Mouse (Mus musculus) Muller cell, postnatal 12 days (primary cell): ENCODE measurements around the gene E2f3.

ENCODE experiments used
- DNase-seq: peaks from one replicate; pipeline ENCODE4 v3.0.0-alpha.2; 2015; ENCODE audit errors: inconsistent ontology term

E2f3 gene

GRCm38 (mm10) chr13:29979140-29979564 lies 6.7 kb downstream of the E2f3 start:
- no peak for DNase-seq

- DNase-seq, result no peak
Measured at GRCm38 (mm10) chr13:29977358-29977757, 8.5 kb downstream of the E2f3 start.

GRCm38 (mm10) chr13:29974066-29974465 lies 11.8 kb downstream of the E2f3 start:
- DNase-seq, result no peak

GRCm38 (mm10) chr13:29973610-29974009 lies 12.3 kb downstream of the E2f3 start:
- DNase-seq, result no peak

- no peak for DNase-seq
Measured at GRCm38 (mm10) chr13:29970333-29970732, 15.5 kb downstream of the E2f3 start.

- no peak for DNase-seq
Measured at GRCm38 (mm10) chr13:29968636-29969035, 17.2 kb downstream of the E2f3 start.

GRCm38 (mm10) chr13:29967367-29967766 lies 18.5 kb downstream of the E2f3 start:
- DNase-seq, result no peak

- no peak for DNase-seq
Measured at GRCm38 (mm10) chr13:29966966-29967365, 18.9 kb downstream of the E2f3 start.

GRCm38 (mm10) chr13:29964087-29964486 lies 21.8 kb downstream of the E2f3 start:
- no peak for DNase-seq

- DNase-seq, result no peak
Measured at GRCm38 (mm10) chr13:29960416-29960815, 25.4 kb downstream of the E2f3 start.

GRCm38 (mm10) chr13:29957731-29958254 lies 28.1 kb downstream of the E2f3 start:
- no peak for DNase-seq

- no peak for DNase-seq
Measured at GRCm38 (mm10) chr13:29956821-29957421, 28.9 kb downstream of the E2f3 start.

GRCm38 (mm10) chr13:29955296-29955695 lies 30.6 kb downstream of the E2f3 start:
- DNase-seq, result no peak

GRCm38 (mm10) chr13:29954741-29955140 lies 31.1 kb downstream of the E2f3 start:
- DNase-seq, result no peak

GRCm38 (mm10) chr13:29953417-29954045 lies 32.3 kb downstream of the E2f3 start:
- DNase-seq, result no peak

- DNase-seq, result no peak
Measured at GRCm38 (mm10) chr13:29946045-29946444, 39.8 kb downstream of the E2f3 start.

- no peak for DNase-seq
Measured at GRCm38 (mm10) chr13:29944915-29945570, 40.8 kb downstream of the E2f3 start.

GRCm38 (mm10) chr13:29944493-29944892 lies 41.4 kb downstream of the E2f3 start:
- no peak for DNase-seq

- no peak for DNase-seq
Measured at GRCm38 (mm10) chr13:29943541-29944039, 42.3 kb downstream of the E2f3 start.

- DNase-seq, result no peak
Measured at GRCm38 (mm10) chr13:29940071-29940470, 45.8 kb downstream of the E2f3 start.

GRCm38 (mm10) chr13:29939399-29939798 lies 46.5 kb downstream of the E2f3 start:
- DNase-seq, result no peak

GRCm38 (mm10) chr13:29938776-29939175 lies 47.1 kb downstream of the E2f3 start:
- no peak for DNase-seq

GRCm38 (mm10) chr13:29926168-29926567 lies 59.7 kb downstream of the E2f3 start:
- DNase-seq, result no peak
